Mouse (Mus musculus) adrenal gland, adult 8-10 months (tissue): ENCODE results near the gene Ubr3. TPM values are rescaled to one million over a fixed set of nuclear protein-coding genes. Genes with fewer than 3 reads are reported as not detected.
A peak's percentile ranks its signal among the peaks of the same experiment; 100 is the strongest.
"Not testable (repeated sequence)": the region's sequence is repeated elsewhere in the genome, so short reads cannot be mapped to it uniquely, and the experiment has no call there.

Experiments
- DNase-seq: peaks from one replicate; pipeline ENCODE4 v3.0.0; 2022
- total RNA-seq, 4 experiments: library from RNA; stranded (reverse); gene quantifications; 2 replicates each; pipeline ENCODE4 v1.2.4; 2022

The Ubr3 gene
- total RNA-seq, 4 experiments from 2014 or later = 85.6 to 99.8 (median 95.5) TPM

DNA sequence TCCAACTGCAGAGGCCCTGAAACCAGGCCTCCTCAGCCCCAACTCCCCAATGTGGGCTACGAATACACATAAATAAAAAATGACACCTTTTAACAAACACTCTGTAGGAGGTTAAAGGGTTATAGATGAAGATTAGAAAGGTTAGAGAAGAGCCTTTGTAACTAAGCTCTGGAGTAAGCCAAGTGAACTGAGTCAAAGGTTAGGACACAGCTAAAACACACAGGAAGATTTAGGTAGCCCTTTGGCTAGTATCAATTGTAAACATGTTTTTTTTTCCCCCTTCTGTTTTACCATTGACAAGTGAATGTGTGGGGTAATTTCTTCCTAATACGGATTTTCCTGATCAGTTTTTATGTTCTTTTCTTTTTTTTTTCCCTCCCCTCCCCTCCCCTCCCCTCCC, 15.8 kb downstream of the Ubr3 start:
- no peak for DNase-seq

GRCm38 (mm10) chr2:69917301-69917700, 20.3 kb downstream of the Ubr3 start:
- no peak for DNase-seq

DNA sequence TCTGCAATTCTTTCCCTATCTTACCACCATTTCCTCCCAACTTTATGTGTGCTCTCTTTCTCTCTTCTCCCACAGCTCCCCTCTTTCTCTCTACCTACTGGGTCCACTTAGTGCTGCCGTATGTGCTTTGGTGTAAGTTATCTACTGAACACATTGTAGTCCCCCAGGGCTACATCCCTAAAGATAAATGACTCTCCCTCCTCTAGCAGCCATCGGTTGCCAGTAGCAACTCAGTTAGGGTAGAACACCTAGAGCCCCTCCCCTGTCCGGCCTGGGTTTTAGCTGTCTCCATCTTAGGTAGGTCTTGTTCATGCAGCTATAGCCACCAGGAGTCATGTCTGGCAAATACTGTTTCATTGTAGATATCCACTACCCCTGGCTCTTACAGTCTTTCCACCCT, 27.9 kb downstream of the Ubr3 start:
- DNase-seq = no peak

- no peak for DNase-seq
Observed at GRCm38 (mm10) chr2:69936331-69936730, 39.3 kb downstream of the Ubr3 start.

DNA sequence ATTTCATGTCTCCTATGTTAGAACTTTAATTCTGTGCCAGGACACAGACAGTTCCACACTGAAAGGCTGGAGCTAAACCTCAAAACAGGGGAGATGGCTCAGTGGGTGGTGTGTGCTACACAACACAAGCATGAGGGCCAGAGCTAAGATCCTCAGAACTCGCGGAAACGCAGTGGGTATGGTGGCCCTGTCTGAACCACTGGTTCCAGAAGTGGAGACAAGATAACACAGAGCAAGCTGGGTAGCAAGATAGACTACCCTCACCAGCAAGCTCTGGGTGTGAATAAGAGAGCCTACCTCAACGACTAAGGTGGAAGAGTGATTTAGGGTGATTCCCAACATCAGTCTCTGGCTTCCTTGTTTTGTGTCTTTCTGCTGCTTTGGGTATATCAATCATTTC, 42.2 kb downstream of the Ubr3 start:
- no peak for DNase-seq

- no peak for DNase-seq
Observed at GRCm38 (mm10) chr2:69939649-69940048, 42.6 kb downstream of the Ubr3 start.

DNA sequence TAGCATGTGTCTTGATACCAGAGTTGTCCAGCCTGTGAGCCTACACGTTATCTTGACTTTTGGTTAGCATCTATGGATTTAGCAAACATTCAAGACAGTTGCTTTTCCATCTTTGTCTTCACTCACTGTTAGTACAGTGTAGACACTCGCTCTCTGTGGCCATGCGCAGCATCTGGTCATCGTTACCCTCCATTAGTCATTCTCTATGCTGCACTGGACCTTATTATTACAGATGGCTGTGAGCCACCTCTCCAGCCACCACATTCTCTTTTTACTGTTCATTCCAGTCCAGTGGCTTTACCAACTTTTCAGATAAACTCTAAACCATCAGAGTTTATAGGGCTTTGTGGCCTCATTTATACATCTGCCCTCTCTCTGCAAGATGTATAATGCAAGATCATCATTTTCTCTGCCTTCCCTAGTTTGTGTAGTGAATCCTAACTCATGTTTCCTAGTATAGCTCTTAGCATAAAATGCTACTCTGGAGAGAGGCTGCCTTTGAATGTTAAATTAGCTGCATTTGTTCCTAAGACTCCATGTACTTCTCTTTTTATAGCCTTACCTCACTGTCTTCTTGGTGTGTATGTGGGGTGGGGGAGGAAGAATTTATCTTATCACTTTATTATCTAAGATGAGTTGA, 44.5 kb downstream of the Ubr3 start:
- DNase-seq = no peak

- no peak for DNase-seq
Observed at GRCm38 (mm10) chr2:69952849-69953248, 55.8 kb downstream of the Ubr3 start.

GRCm38 (mm10) chr2:69955635-69956034, 58.6 kb downstream of the Ubr3 start:
- no peak for DNase-seq

DNA sequence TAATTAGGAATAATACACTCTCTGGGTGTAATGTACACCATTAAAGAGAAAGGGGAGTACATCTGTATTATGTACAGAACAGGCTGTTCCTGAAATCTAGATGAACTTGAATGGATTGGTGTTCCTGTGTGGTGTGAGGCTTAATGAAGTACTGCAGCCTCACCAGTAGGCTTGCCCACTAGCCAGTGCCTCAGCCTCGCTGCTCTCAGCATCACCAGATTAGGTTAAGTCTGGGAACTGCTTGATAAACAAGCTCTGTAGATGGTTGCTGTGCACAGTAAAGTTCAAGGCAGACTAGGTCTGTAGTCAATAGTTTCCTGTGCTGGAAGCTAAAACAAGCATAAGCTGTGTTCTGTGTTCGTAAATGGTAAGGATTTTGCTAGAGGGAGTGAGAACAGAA, 60.6 kb downstream of the Ubr3 start:
- DNase-seq = no peak

DNA sequence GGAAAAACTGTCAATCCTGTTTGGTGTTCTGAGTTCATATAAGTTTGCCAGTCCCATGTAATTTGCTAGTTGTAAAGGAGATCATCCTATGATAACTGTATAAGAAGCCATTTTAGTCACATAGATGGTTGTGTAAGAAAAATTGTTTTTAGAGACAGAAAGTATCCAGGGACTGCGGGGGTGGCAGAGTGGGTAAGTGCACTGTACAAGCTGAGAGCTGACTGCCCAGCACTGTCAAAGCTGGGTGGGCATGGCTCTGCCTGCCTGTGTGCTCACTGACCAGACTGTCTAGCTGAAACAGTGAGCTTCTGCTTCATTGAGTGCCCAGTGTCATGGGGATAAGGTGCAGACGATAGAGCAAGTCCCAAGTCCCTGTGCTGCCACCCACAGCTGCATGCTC, 77.8 kb downstream of the Ubr3 start:
- no peak for DNase-seq

DNA sequence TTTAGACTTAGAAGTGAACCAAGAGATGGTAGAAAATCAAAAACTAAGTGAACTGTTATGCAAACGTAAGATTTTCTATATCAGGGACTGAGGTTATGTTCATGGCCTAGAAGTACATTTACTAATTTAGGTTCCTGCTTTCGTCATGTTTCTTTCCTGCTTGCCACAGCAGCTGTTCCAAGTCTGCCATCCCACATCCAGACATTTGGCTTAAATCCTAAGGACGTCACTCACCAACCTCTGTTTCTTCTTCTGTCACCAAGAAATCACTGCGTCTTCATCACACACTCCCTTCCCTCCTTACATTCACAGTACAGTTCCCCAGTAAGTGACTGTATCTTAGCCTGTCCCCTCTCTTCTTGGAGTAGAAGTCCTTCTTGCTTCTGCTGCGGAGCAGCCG, 92.2 kb downstream of the Ubr3 start:
- no peak for DNase-seq

DNA sequence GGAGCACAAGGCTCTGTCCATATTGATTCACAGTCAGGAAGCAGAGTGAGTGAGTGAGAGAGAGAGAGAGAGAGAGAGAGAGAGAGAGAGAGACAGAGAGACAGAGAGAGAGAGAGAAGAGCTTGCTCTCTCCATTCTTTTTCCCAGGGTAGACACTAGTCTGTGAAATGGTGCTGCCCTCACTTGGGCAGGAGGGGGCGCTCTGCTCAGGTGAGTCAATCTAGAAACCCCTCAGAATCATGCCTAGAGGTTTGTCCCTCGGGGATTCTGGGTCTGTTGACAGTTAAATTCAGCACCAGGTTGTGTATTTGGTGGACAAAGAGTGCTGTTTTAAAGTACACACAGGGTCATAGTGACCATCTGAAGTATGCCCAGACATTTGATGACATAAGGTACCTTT, 93.6 kb downstream of the Ubr3 start:
- no peak for DNase-seq

DNA sequence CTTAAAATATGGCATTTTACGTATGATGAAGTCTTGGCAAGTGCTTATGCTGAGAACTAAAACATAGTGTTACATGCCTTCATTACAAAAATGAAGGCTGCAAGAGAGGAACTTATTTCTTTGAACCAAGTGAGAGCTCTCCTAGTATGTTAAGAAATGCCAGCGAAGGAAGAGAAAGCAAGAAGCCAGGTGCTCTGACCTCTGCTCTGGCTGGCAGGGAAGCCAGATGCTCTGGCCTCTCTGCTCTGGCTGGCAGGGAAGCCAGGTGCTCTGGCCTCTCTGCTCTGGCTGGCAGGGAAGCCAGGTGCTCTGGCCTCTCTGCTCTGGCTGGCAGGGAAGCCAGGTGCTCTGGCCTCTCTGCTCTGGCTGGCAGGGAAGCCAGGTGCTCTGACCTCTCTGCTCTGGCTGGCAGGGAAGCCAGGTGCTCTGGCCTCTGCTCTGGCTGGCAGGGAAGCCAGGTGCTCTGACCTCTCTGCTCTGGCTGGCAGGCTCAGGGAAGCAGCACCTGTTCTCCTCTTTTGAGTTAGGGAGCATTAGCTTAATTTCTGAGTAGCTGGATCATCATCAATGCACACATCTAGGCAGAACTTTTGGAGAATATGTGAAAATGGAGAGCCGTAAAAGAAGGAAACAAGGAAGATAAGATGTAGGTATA, 97.2 kb downstream of the Ubr3 start:
- not testable (repeated sequence) for DNase-seq

- DNase-seq = no peak
Observed at GRCm38 (mm10) chr2:69994779-69995178, 97.7 kb downstream of the Ubr3 start.

DNA sequence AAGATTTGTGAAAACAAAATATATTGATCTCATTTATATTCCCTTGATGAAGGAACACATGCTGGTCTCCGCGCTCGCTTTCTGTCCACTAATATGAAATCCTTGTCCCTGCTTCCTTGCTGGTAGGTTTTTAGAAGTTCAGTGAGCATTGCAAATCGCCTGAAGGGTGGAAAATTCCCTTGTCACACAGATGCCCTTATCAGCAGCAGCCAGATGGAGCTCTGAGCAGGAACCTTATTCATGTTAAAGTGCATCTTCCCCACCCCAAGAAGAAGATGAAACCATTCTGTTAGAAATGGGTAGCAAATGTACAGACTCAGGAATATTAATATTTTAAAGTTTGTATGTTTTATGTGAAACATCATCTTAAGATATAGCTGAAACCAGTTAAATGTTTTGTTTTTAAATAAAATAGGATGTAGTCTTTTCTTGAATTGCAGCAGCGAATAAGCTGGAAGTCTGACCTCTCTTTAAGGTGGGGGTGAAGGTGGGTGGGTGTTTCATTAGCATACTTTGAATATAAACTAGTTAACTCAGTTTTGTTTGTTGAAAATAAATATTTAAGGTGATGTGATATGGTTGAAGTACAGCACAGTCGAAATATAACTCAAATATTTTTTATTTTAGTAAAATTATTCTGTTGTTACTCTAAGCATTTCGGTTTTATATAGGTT, 102.2 kb downstream of the Ubr3 start:
- DNase-seq = no peak

GRCm38 (mm10) chr2:70000316-70000715, 103.3 kb downstream of the Ubr3 start:
- DNase-seq = no peak

DNA sequence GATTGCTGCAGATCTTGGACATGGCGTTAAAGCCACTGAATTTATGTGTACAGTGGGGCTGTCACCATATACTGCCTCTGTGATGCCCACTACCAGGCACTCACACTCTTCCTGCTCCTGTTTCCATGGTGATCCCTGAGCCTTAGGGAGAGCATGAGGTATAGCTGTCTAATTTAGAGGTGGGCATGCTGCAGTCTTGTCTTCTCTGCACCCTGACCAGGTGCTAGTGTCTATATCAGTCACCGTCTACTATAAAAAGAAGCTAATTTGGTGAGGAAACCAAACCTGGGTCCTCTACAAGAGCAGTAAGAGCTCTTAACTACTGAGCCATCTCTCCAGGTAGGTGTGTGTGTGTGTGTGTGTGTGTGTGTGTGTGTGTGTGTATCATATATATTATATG, 109.4 kb downstream of the Ubr3 start:
- DNase-seq = no peak

GRCm38 (mm10) chr2:70012941-70013340, 115.9 kb downstream of the Ubr3 start:
- no peak for DNase-seq

DNA sequence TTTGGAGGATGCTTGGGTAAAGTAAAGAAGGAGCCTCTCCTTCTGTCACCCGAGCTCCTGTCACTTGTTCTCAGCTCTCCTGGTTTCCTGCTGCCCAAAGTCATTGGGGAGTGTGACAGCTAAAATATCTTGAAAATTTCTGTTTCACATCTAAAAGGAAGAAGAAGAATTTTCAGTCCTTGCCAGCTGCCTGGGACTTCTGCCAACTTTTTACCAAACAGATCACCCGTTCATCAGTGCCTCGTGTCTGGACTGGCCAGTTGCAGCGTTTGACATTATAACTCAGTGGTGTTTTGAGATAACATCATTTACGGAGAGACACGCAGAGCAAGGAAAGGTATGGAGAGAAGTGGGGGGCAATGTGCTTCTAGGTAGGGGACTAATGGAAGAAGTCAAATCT, 121.2 kb downstream of the Ubr3 start:
- peak; percentile 54 for DNase-seq

- no peak for DNase-seq
Observed at GRCm38 (mm10) chr2:70024454-70024853, 127.4 kb downstream of the Ubr3 start.

- DNase-seq = no peak
Observed at GRCm38 (mm10) chr2:70025711-70026110, 128.7 kb downstream of the Ubr3 start.

GRCm38 (mm10) chr2:70031472-70031871, 134.4 kb downstream of the Ubr3 start:
- no peak for DNase-seq

DNA sequence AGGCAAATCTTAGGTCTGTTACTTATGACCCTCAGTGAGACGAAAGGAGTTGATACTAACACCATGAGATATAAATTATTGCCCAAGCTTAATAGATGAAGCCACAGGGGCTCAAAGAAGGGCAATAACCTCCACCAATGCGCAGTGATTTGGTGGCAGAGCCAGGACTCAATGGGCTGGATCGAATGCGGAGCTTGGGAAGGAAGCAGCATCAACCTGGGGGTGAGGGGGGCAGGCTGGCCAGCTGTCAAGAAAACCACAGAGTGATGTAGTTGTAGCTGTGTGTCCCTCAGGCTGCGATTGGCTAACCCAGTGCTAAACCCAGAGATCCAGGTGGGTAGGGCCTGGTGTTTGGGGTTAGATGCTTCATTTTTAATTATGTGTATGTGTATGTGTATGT, 137.8 kb downstream of the Ubr3 start:
- no peak for DNase-seq
